Mouse (Mus musculus) E14TG2a.4 (cell line): ENCODE results near the gene Txlna.

ENCODE experiments used
- CTCF ChIP-seq: conservative IDR thresholded peaks from 2 replicates; pipeline ENCODE4 v1.5.1; 2014; ENCODE audit warnings: low read length
- POU5F1 ChIP-seq: IDR thresholded peaks from 2 replicates; pipeline ENCODE4 v1.6.1; 2014; ENCODE audit warnings: low read length, borderline replicate concordance

DNA sequence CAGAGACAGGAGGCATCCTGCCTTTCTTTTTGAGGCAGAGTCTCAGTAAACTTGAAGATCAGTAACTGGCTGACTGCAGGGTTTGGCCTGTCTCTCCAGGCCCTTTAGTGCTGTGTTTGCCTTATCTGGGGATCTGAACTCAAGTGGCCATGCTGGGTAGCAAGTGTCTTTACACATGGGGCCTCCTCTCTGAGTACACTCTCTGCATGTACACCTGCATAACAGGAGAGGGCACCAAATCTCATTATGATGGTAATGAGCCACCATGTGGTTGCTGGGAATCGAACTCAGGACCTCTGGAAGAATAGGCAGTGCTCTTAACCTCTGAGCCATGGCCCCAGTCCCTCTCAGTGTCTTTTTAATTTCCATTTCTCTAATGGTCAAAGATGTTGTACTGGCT lies 58.6 kb downstream of the Txlna start:
- TF ChIP-seq CTCF (peak; percentile 33), POU5F1 (no peak)
